Mouse (Mus musculus) lung, postnatal 0 days (tissue): Measurements from ENCODE around the gene S1pr1.

Source experiments
- CTCF ChIP-seq: IDR thresholded peaks from 2 replicates; pipeline ENCODE4 v1.5.1; 2016; ENCODE audit warnings: antibody characterized with exemption, mild to moderate bottlenecking
- EP300 ChIP-seq: IDR thresholded peaks from 2 replicates; pipeline ENCODE4 v1.6.1; 2016; ENCODE audit warnings: antibody characterized with exemption, mild to moderate bottlenecking, control low read depth

- TF ChIP-seq CTCF (no peak), EP300 (no peak)
Measured at GRCm38 (mm10) chr3:115666547-115666946, 48.3 kb downstream of the S1pr1 start.
